Mouse (Mus musculus) ES-E14 (cell line): Measurements from ENCODE around the gene Mrpl48. TPM values are rescaled to one million over a fixed set of nuclear protein-coding genes. Genes with fewer than 3 reads are reported as not detected.

Source experiments
- DNase-seq: peaks from one replicate; pipeline ENCODE4 v3.0.0-alpha.2; 2013; ENCODE audit warnings: low read depth, low spot score
- H3K27ac ChIP-seq: 2 replicates; pipeline ENCODE4 v1.5.1; 2012; ENCODE audit warnings: low read depth, mild to moderate bottlenecking, low read length, moderate library complexity, mixed read lengths; ENCODE audit not compliant: poor library complexity, insufficient read depth, severe bottlenecking
- H3K36me3 ChIP-seq: 2 replicates; pipeline ENCODE4 v1.6.1; 2012; ENCODE audit warnings: mild to moderate bottlenecking, low read length, moderate library complexity, mixed read lengths; ENCODE audit not compliant: control insufficient read depth, poor library complexity, insufficient read depth, severe bottlenecking
- H3K4me1 ChIP-seq, 2 experiments: fragments of 150-350 bp in 1 of 2; sonication (generic) in 1 of 2; 2 replicates each; pipeline ENCODE4 v1.6.1; 2012; ENCODE audit warnings: low read length in 2 of 2, mild to moderate bottlenecking in 1 of 2, mixed read lengths in 1 of 2; ENCODE audit not compliant: control insufficient read depth in 2 of 2, insufficient read depth in 2 of 2, poor library complexity in 1 of 2
- H3K4me3 ChIP-seq, 2 experiments: fragments of 150-350 bp in 1 of 2; sonication (generic) in 1 of 2; 2 replicates each; pipeline ENCODE4 v1.5.1; 2012; ENCODE audit warnings: low read length in 2 of 2, low read depth in 1 of 2, mild to moderate bottlenecking in 1 of 2, mixed read lengths in 1 of 2; ENCODE audit not compliant: insufficient read depth in 1 of 2, poor library complexity in 1 of 2, severe bottlenecking in 1 of 2
- H3K9ac ChIP-seq: 2 replicates; pipeline ENCODE4 v1.6.1; 2012; ENCODE audit warnings: low read depth, mild to moderate bottlenecking, low read length, mixed read lengths; ENCODE audit not compliant: poor library complexity, insufficient read depth, severe bottlenecking
- H3K9me3 ChIP-seq: fragments of 150-350 bp; sonication (generic); 2 replicates; pipeline ENCODE4 v1.6.1; 2012; ENCODE audit warnings: low read depth, mild to moderate bottlenecking, low read length; ENCODE audit not compliant: control insufficient read depth, insufficient read depth
- CHD2 ChIP-seq: IDR thresholded peaks from 2 replicates; pipeline ENCODE4 v1.6.1; 2014; ENCODE audit warnings: mild to moderate bottlenecking, low read depth, low read length, inconsistent platforms
- HCFC1 ChIP-seq: IDR thresholded peaks from 2 replicates; pipeline ENCODE4 v1.6.1; 2012; ENCODE audit warnings: low read length, inconsistent platforms, borderline replicate concordance; ENCODE audit not compliant: insufficient read depth
- MAFK ChIP-seq: IDR thresholded peaks from 2 replicates; pipeline ENCODE4 v1.6.1; 2014; ENCODE audit warnings: mild to moderate bottlenecking, low read depth, low read length, inconsistent platforms; ENCODE audit not compliant: insufficient read depth
- ZC3H11A ChIP-seq: IDR thresholded peaks from 2 replicates; pipeline ENCODE4 v1.6.1; 2012; ENCODE audit warnings: low read depth, mild to moderate bottlenecking, inconsistent platforms, low read length, borderline replicate concordance
- ZNF384 ChIP-seq: IDR thresholded peaks from 2 replicates; pipeline ENCODE4 v1.6.1; 2012; ENCODE audit warnings: low read depth, low read length, inconsistent platforms
- in situ Hi-C, 2 experiments: fragments of 600-800 bp; cut with MboI; formaldehyde crosslinking; loops; one replicate each; pipeline ENCODE4 v1.15.1; 2025; ENCODE audit warnings: low sequenced_read_pairs in 2 of 2, inconsistent platforms in 1 of 2; ENCODE audit not compliant: unreplicated experiment in 2 of 2
- total RNA-seq: library from RNA; depleted of rRNA; stranded (reverse); fragments of 300-350 nt; gene quantifications from 2 replicates; pipeline ENCODE4 v1.2.3, GENCODE M21; 2012

The Mrpl48 gene
- total RNA-seq, 1 experiment = 30.9 TPM

DNA sequence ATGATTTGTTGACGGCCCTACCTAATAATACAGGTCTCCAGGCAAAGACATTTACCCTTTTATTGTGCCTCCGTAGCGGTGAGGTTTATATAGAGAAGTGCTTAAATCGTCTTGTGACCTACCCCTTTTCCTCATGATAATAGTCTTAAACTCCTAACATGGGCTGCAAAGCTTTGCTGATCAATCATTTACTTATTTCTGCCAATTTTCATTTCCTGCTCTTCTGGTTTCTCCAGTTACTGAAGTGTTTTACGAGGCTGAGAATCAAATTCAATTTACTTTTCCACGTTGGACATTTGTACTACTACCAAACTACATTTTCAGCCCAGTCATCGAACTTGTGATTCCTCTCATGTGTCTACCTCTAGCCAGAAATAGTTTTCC lies 70.6 kb downstream of the Mrpl48 start:
- Histone ChIP-seq H3K27ac (no peak overlapping the region), H3K4me1 (peaks cover 0 to 2% of the 10 kb centered on the region in 2 experiments; a peak in 1 of 4 replicates), H3K9me3 (no peaks in the 10 kb centered on the region), H3K36me3 (peaks cover 6% of the 10 kb centered on the region; the same call in 1 of the 2 replicates), H3K9ac (peak overlapping the region; percentile 44; the same call in 1 of the 2 replicates), H3K4me3 (peak overlapping the region; percentile 58 to 95)
- TF ChIP-seq CHD2 (no peak), ZNF384 (no peak), MAFK (no peak), HCFC1 (no peak), ZC3H11A (no peak)
- in situ Hi-C loops = no loop called here
- DNase-seq = no peak

DNA sequence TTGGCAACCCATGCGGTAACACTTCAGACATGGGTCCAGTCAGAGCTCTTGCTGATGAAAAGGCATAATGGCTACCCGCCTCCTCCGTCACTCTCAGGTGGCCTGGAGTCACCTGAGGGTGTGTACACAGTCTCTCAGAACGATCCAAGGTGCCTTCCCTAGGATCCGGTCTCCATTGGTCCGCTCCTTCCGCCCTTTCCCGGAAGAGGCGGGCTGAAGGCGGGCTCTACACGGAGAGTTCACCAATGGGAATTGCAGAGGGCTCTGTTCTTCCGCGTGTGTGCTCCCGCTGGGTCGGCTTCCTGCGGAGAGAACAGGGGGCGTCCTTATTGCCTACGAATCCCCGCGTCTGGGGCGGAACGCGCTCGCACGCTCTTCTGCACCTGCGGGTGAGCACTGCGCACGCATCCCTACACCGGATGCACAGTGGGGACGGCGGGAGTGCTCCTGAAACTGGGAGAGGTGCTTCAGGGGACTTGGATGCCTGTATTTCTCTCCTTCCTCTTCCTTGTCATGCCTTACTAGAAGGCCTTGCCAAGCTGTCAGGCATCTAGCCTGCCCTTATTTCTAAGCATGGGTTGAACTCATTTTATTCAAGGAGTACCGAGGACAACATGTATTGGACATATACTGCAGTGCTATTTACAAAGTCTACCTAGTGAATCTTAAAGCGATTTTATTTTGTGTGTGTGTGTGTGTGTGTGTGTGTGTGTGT lies 71.1 kb downstream of the Mrpl48 start, which contains the start of gene Coa4:
TSS of gene Coa4 (plus strand) at position 268 of the 715 bp plus-strand sequence.
- Histone ChIP-seq H3K9me3 (no peaks in the 10 kb centered on the region), H3K9ac (peak within 1 kb of the TSS; percentile 44), H3K27ac (peak within 1 kb of the TSS; percentile 6; the same call in 1 of the 2 replicates), H3K4me1 (peaks cover 0 to 2% of the 10 kb centered on the region in 2 experiments; a peak in 1 of 4 replicates), H3K36me3 (peaks cover 6% of the 10 kb centered on the region; the same call in 1 of the 2 replicates), H3K4me3 (peak within 1 kb of the TSS; percentile 58 to 95)
- peak; percentile 92 for DNase-seq
- in situ Hi-C loops = no loop called here
- TF ChIP-seq CHD2 (no peak), MAFK (no peak), HCFC1 (no peak; the same call in 1 of the 2 replicates), ZNF384 (no peak), ZC3H11A (no peak)

DNA sequence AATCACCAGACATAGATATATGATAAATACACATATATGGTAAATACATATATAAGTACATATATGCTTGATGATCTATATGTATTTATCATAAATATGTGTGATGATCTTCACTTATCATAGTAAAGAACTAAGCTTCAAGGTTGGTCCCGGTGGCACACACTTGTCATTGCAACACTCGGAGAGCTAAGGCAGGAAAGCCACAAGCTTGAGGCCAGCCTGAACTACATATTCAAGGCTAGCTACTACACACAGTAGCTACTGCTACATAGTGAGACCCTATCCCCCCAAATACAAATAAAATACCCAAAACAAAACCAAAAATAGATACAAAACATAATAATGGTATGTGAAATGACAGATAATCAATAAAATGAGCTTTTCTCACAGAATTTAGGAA lies 72.3 kb downstream of the Mrpl48 start:
- Histone ChIP-seq H3K9ac (no peak overlapping the region), H3K4me1 (peaks cover 2% of the 10 kb centered on the region in 2 experiments; a peak in 2 of 4 replicates), H3K27ac (no peak overlapping the region), H3K36me3 (peaks cover 6% of the 10 kb centered on the region; the same call in 1 of the 2 replicates), H3K4me3 (peak overlapping the region in 1 of 2 experiments; percentile 91; a peak in 1 of 4 replicates), H3K9me3 (no peaks in the 10 kb centered on the region)
- TF ChIP-seq ZC3H11A = no peak
- no peak for TF ChIP-seq HCFC1
- in situ Hi-C loops = no loop called here
- no peak for DNase-seq

DNA sequence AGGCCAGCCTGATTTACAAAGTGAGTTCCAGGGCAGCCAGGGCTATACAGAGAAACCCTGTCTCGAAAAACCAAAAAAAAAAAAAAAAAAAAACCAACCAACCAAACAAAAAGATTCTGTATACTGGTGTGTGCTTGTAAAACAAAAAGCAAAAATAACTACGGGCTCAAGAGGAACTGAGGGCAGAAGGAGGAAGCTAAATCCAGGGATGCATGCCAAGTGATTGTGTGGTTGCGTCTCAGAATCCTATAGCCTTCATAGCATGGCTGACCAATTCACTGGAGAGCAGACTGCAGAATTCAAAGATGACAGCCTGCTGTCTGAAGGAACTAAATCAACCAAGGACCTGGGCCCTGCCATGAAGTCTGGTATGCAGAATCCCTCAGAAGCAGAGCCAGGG lies 73.9 kb downstream of the Mrpl48 start:
- H3K4me3 ChIP-seq = no peak overlapping the region
- TF ChIP-seq ZNF384 (no peak), HCFC1 (no peak), MAFK (no peak), CHD2 (no peak), ZC3H11A (no peak)
- peaks cover 2% of the 10 kb centered on the region in 2 experiments; a peak in 2 of 4 replicates for H3K4me1 ChIP-seq
- in situ Hi-C loops = no loop called here
- H3K9ac ChIP-seq = no peak overlapping the region
- DNase-seq = no peak
- H3K9me3 ChIP-seq = no peaks in the 10 kb centered on the region
- H3K36me3 ChIP-seq = peaks cover 3% of the 10 kb centered on the region; the same call in 1 of the 2 replicates
- no peak overlapping the region for H3K27ac ChIP-seq
